Mouse (Mus musculus) kidney, embryonic 16.5 days (tissue): ENCODE measurements around the gene H2-Q10. TPM values are rescaled to one million over a fixed set of nuclear protein-coding genes. Genes with fewer than 3 reads are reported as not detected.

Experiments
- ATAC-seq: fragments of 200-750 bp; cut with Nextera tagmentation; 2 replicates; pipeline ENCODE4 v1.8.0; 2017; ENCODE audit warnings: moderate TSS enrichment; ENCODE audit not compliant: low FRiP score, low TSS enrichment
- H3K27ac ChIP-seq: fragments of 300-500 bp; sonication (generic); 2 replicates; pipeline ENCODE4 v1.5.1; 2014; ENCODE audit warnings: low read length
- H3K27me3 ChIP-seq: fragments of 300-500 bp; sonication (generic); 2 replicates; pipeline ENCODE4 v1.6.1; 2014; ENCODE audit warnings: low read length, control low read depth, mixed read lengths; ENCODE audit not compliant: insufficient read depth
- H3K36me3 ChIP-seq: fragments of 300-500 bp; sonication (generic); 2 replicates; pipeline ENCODE4 v1.6.1; 2014; ENCODE audit warnings: low read length, control low read depth, mixed read lengths; ENCODE audit not compliant: insufficient read depth
- H3K4me1 ChIP-seq: fragments of 300-500 bp; sonication (generic); 2 replicates; pipeline ENCODE4 v1.6.1; 2014; ENCODE audit warnings: low read length, control low read depth, mixed read lengths; ENCODE audit not compliant: insufficient read depth
- H3K4me2 ChIP-seq: fragments of 300-500 bp; sonication (generic); replicated peaks from 2 replicates; pipeline ENCODE4 v1.6.1; 2014; ENCODE audit warnings: low read depth, low read length
- H3K4me3 ChIP-seq: fragments of 300-500 bp; sonication (generic); 2 replicates; pipeline ENCODE4 v1.5.1; 2014; ENCODE audit warnings: mild to moderate bottlenecking, low read length
- H3K9ac ChIP-seq: fragments of 300-500 bp; sonication (generic); replicated peaks from 2 replicates; pipeline ENCODE4 v1.6.1; 2014; ENCODE audit warnings: low read length
- H3K9me3 ChIP-seq: fragments of 300-500 bp; sonication (generic); 2 replicates; pipeline ENCODE4 v1.6.1; 2016; ENCODE audit warnings: low read length, control low read depth
- WGBS: fragments of 180-500 bp; shearing (Covaris S2); extraction: QIAGEN DNeasy Blood & Tissue Kit; methylation state at CpG from one replicate; pipeline ENCODE4 v1.1.7; 2014; 5-methylcytosine and 5-hydroxymethylcytosine counted together
- polyA plus RNA-seq: library from polyadenylated mRNA; unstranded; fragments of >200 nt; fragmentation: Nextera tagmentation; extraction: Ambion mirVana; gene quantifications from 2 replicates; pipeline ENCODE4 v1.2.1, GENCODE M21; 2015

The H2-Q10 gene
- polyA plus RNA-seq, 1 experiment from 2014 or later = 1.6 TPM

- no peaks in the 10 kb centered on the region for H3K9me3 ChIP-seq
- peaks cover 6% of the 10 kb centered on the region for H3K36me3 ChIP-seq
- H3K27me3 ChIP-seq = peaks cover 4% of the 10 kb centered on the region; the same call in 1 of the 2 replicates
- H3K9ac ChIP-seq = no peak overlapping the region
- ATAC-seq = no peak
- no peak overlapping the region for H3K4me3 ChIP-seq
- H3K27ac ChIP-seq = no peak overlapping the region
- WGBS = 98% methylated on average over 7 of the region's 7 CpGs
- peaks cover 26% of the 10 kb centered on the region for H3K4me1 ChIP-seq
- H3K4me2 ChIP-seq = no peak overlapping the region
Observed at GRCm38 (mm10) chr17:35512916-35513626, 43.2 kb downstream of the H2-Q10 start.

GRCm38 (mm10) chr17:35513886-35514285 is 44.0 kb downstream of the H2-Q10 start:
- Histone ChIP-seq H3K4me3 (peak overlapping the region; percentile 68; the same call in 1 of the 2 replicates), H3K4me2 (peak overlapping the region; percentile 81; the same call in 1 of the 2 replicates), H3K27me3 (peaks cover 3% of the 10 kb centered on the region; the same call in 1 of the 2 replicates), H3K9me3 (no peaks in the 10 kb centered on the region), H3K27ac (no peak overlapping the region), H3K36me3 (peaks cover 6% of the 10 kb centered on the region), H3K4me1 (peaks cover 30% of the 10 kb centered on the region), H3K9ac (no peak overlapping the region; the same call in 1 of the 2 replicates)
- 14% methylated on average over 2 of the region's 2 CpGs for WGBS
- ATAC-seq = no peak

GRCm38 (mm10) chr17:35514756-35515155 is 44.9 kb downstream of the H2-Q10 start:
- peak overlapping the region; percentile 73; the same call in 1 of the 2 replicates for H3K9ac ChIP-seq
- 37% methylated on average over 6 of the region's 6 CpGs for WGBS
- H3K4me2 ChIP-seq = peak overlapping the region; percentile 81
- H3K27ac ChIP-seq = no peak overlapping the region
- H3K9me3 ChIP-seq = no peaks in the 10 kb centered on the region
- H3K27me3 ChIP-seq = no peaks in the 10 kb centered on the region
- no peak for ATAC-seq
- H3K4me3 ChIP-seq = peak overlapping the region; percentile 68
- peaks cover 6% of the 10 kb centered on the region for H3K36me3 ChIP-seq
- peaks cover 30% of the 10 kb centered on the region for H3K4me1 ChIP-seq

GRCm38 (mm10) chr17:35515911-35516640 is 46.2 kb downstream of the H2-Q10 start:
- Histone ChIP-seq H3K9ac (peak overlapping the region; percentile 73), H3K27me3 (no peaks in the 10 kb centered on the region), H3K36me3 (peaks cover 8% of the 10 kb centered on the region), H3K27ac (peak overlapping the region; percentile 17; the same call in 1 of the 2 replicates), H3K9me3 (no peaks in the 10 kb centered on the region), H3K4me1 (peaks cover 30% of the 10 kb centered on the region), H3K4me2 (peak overlapping the region; percentile 81), H3K4me3 (peak overlapping the region; percentile 68)
- WGBS = 4% methylated on average over 25 of the region's 25 CpGs
- ATAC-seq = peak; percentile 28; the same call in 1 of the 2 replicates

GRCm38 (mm10) chr17:35516652-35517500 is 47.0 kb downstream of the H2-Q10 start, which contains the start of the genes Tcf19 and Cchcr1:
Gene Tcf19 (minus strand): TSS chr17:35516824.
Gene Cchcr1 (plus strand): TSS chr17:35517100.
- Histone ChIP-seq H3K27me3 (no peaks in the 10 kb centered on the region), H3K4me2 (peak within 1 kb of the TSS; percentile 81), H3K27ac (peak within 1 kb of the TSS; percentile 34), H3K9ac (peak within 1 kb of the TSS; percentile 75), H3K9me3 (no peaks in the 10 kb centered on the region), H3K36me3 (peaks cover 10% of the 10 kb centered on the region), H3K4me1 (peaks cover 30% of the 10 kb centered on the region), H3K4me3 (peak within 1 kb of the TSS; percentile 68)
- ATAC-seq = peak; percentile 96
- WGBS = under 1% methylated on average over 66 of the region's 67 CpGs

GRCm38 (mm10) chr17:35517526-35517925 is 47.6 kb downstream of the H2-Q10 start:
- Histone ChIP-seq H3K27me3 (no peaks in the 10 kb centered on the region), H3K27ac (peak overlapping the region; percentile 34; the same call in 1 of the 2 replicates), H3K9ac (peak overlapping the region; percentile 75), H3K9me3 (no peaks in the 10 kb centered on the region), H3K36me3 (peaks cover 9% of the 10 kb centered on the region), H3K4me1 (peaks cover 30% of the 10 kb centered on the region), H3K4me2 (peak overlapping the region; percentile 81), H3K4me3 (peak overlapping the region; percentile 68)
- ATAC-seq = no peak
- WGBS = 6% methylated on average over 12 of the region's 12 CpGs

Other genes with a start within 250 kb of the H2-Q10 start
- gene Gm16181, start 249.3 kb upstream of the H2-Q10 start, polyA plus RNA-seq = 0.56 and 0.62 TPM in 2 replicates
- gene Atp6v1g2, start 236.4 kb upstream of the H2-Q10 start, polyA plus RNA-seq = 5.8 and 8.5 TPM in 2 replicates
- 11.6 TPM in 2 replicates for gene Nfkbil1, start 234.3 kb upstream of the H2-Q10 start, polyA plus RNA-seq
- gene Ddx39b, start 228.3 kb upstream of the H2-Q10 start, polyA plus RNA-seq = 553 and 556 TPM in 2 replicates
- gene H2-D1, start 207.4 kb upstream of the H2-Q10 start, polyA plus RNA-seq = 73.6 and 87.2 TPM in 2 replicates
- not detected in 2 replicates for gene H2-Q1, start 149.7 kb upstream of the H2-Q10 start, polyA plus RNA-seq
- gene H2-Q2, start 127.8 kb upstream of the H2-Q10 start, polyA plus RNA-seq = 0.42 and 0.82 TPM in 2 replicates
- gene H2-Q4, start 90.5 kb upstream of the H2-Q10 start, polyA plus RNA-seq = 4.3 and 4.4 TPM in 2 replicates
- 4.4 and 5.7 TPM in 2 replicates for gene H2-Q6, start 45.2 kb upstream of the H2-Q10 start, polyA plus RNA-seq
- gene H2-Q7, start 30.9 kb upstream of the H2-Q10 start, polyA plus RNA-seq = 13.7 and 15.2 TPM in 2 replicates
- 0.19 TPM in 1 of 2 replicates, not detected in the other for gene Pou5f1, start 35.9 kb downstream of the H2-Q10 start, polyA plus RNA-seq
- 72.9 and 77.2 TPM in 2 replicates for gene Tcf19, start 46.7 kb downstream of the H2-Q10 start, polyA plus RNA-seq
- gene Cchcr1, start 47.0 kb downstream of the H2-Q10 start, polyA plus RNA-seq = 17.3 and 20.5 TPM in 2 replicates
- gene Psors1c2, start 63.1 kb downstream of the H2-Q10 start, polyA plus RNA-seq = 1.5 TPM in 2 replicates
- gene Cdsn, start 82.0 kb downstream of the H2-Q10 start, polyA plus RNA-seq = 0.20 TPM in 1 of 2 replicates, not detected in the other
- gene 2300002M23Rik, start 97.4 kb downstream of the H2-Q10 start, polyA plus RNA-seq = not detected in 2 replicates
- gene Sfta2, start 131.5 kb downstream of the H2-Q10 start, polyA plus RNA-seq = 1.8 and 7.3 TPM in 2 replicates
- gene Gm9573, start 156.5 kb downstream of the H2-Q10 start, polyA plus RNA-seq = not detected in 2 replicates
- gene Mucl3, start 173.6 kb downstream of the H2-Q10 start, polyA plus RNA-seq = 0.17 and 0.23 TPM in 2 replicates
- gene Vars2, start 197.5 kb downstream of the H2-Q10 start, polyA plus RNA-seq = 19.8 and 21.0 TPM in 2 replicates
- 51.9 and 55.6 TPM in 2 replicates for gene Gtf2h4, start 203.7 kb downstream of the H2-Q10 start, polyA plus RNA-seq
- gene Ddr1, start 234.5 kb downstream of the H2-Q10 start, polyA plus RNA-seq = 107 and 108 TPM in 2 replicates